Mouse (Mus musculus) megakaryocyte, embryonic 14.5 days (primary cell): ENCODE measurements around the gene Efr3b. TPM values are rescaled to one million over a fixed set of nuclear protein-coding genes. Genes with fewer than 3 reads are reported as not detected.

ENCODE experiments used
- H3K27me3 ChIP-seq: replicated peaks from 2 replicates; pipeline ENCODE3; 2012; ENCODE audit warnings: inconsistent platforms
- H3K36me3 ChIP-seq: replicated peaks from 2 replicates; pipeline ENCODE3; 2012; ENCODE audit warnings: low read length, inconsistent platforms, mixed read lengths
- H3K4me1 ChIP-seq: 2 replicates; pipeline ENCODE4 v1.6.1; 2012; ENCODE audit warnings: inconsistent platforms
- H3K4me3 ChIP-seq: replicated peaks from 2 replicates; pipeline ENCODE3; 2012; ENCODE audit warnings: moderate library complexity, mild to moderate bottlenecking, inconsistent platforms
- H3K9me3 ChIP-seq: 2 replicates; pipeline ENCODE4 v1.6.1; 2012; ENCODE audit warnings: inconsistent platforms
- FLI1 ChIP-seq: IDR thresholded peaks from 2 replicates; pipeline ENCODE4 v1.6.1; 2012; ENCODE audit warnings: low read length, inconsistent platforms, mixed read lengths
- GATA1 ChIP-seq: IDR thresholded peaks from 3 replicates; pipeline ENCODE4 v1.6.1; 2012; ENCODE audit warnings: mixed read lengths, low read length, inconsistent platforms, borderline replicate concordance
- polyA plus RNA-seq: library from polyadenylated mRNA; stranded (reverse); fragments of >175 nt; gene quantifications from 2 replicates; pipeline ENCODE4 v1.2.3, GENCODE M21; 2012; ENCODE audit warnings: low replicate concordance; ENCODE audit not compliant: insufficient read depth

Efr3b gene
- polyA plus RNA-seq, 1 experiment: 0.08 TPM

DNA sequence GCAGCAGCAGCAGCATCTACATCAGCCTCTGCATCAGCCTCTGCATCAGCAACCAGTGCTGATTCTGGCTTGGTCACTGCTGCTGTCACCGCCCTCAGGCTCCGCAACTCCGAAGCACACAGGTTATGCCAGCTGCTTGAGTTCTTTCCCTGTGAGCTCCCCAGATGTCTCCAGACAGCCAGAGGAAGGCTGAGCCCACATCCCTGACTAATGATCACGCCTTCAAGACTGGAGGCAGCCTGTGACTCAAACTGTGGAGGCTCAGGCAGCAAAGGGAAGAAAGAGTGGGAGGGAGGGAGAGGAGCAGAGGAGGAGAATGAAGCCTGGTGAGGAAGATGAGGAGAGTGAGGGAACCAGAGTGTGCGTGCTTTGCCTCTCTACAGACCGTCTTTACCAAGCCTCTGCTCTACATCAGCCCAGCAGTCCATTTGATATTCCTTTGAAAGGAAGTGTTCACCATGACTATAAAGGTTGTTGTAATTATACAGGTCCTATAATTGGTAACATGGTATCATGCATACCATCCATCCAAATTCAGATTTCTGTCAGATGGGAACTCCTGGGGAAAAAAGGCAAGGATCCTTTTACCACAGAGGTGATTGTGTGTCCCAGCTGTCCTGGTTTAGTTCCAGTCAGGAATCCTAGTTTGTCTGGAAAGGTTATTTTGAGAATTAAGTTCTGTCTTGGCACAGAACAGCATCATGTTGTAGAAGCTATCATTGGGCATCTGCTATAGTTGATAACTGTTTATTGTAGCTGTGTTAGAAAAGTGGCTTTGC is 28.2 kb upstream of the Efr3b start:
- TF ChIP-seq FLI1 (no peak), GATA1 (no peak)
- peaks cover 31% of the 10 kb centered on the region for H3K27me3 ChIP-seq
- peaks cover 8% of the 10 kb centered on the region; the same call in 1 of the 2 replicates for H3K4me1 ChIP-seq
- H3K9me3 ChIP-seq: no peaks in the 10 kb centered on the region
- H3K4me3 ChIP-seq: no peak overlapping the region
- H3K36me3 ChIP-seq: no peaks in the 10 kb centered on the region

DNA sequence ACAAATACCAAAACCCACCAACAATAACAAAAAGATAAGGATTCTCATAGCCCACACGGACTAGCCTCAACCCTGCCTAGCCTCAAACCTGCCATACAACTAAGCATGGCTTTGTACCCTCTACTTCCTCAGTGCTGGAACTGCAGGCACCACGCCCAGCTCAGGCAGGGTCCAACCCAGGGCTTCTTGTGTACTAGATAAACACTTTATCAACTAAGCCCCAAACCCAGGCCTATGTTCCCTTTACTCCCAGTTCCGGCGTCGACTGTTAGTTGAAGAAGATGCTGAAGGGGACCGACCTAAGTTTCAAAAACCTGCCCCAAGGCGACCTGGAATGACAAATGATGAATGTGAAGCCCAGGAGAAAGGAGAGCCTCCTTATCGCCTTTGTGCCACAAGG is 27.2 kb upstream of the Efr3b start:
- H3K4me3 ChIP-seq: no peak overlapping the region
- H3K27me3 ChIP-seq: peaks cover 25% of the 10 kb centered on the region
- peaks cover 8% of the 10 kb centered on the region; the same call in 1 of the 2 replicates for H3K4me1 ChIP-seq
- TF ChIP-seq FLI1 (no peak), GATA1 (no peak)
- H3K9me3 ChIP-seq: no peaks in the 10 kb centered on the region
- no peaks in the 10 kb centered on the region for H3K36me3 ChIP-seq

DNA sequence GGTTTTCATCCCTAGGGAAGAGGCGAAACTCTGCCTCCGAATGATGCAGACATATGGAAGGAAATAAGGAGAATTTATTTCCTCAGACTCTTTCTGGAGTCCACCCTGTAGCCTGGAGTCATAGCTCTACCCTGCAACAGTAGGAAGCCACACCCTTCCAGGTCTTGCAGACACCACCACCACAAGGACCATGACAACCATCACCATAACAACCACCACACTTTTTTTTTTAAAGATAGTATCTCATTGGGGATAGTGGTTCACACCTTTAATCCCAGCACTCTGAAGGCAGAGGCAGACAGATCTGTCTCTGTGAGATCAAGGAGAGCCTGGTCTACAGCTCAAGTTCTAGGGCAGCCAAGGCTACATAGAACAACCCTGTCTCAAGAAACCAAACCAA is 26.8 kb upstream of the Efr3b start:
- Histone ChIP-seq H3K36me3 (no peaks in the 10 kb centered on the region), H3K4me1 (peaks cover 9% of the 10 kb centered on the region), H3K4me3 (no peak overlapping the region), H3K27me3 (peaks cover 25% of the 10 kb centered on the region), H3K9me3 (no peaks in the 10 kb centered on the region)
- no peak for TF ChIP-seq GATA1
- TF ChIP-seq FLI1: no peak

DNA sequence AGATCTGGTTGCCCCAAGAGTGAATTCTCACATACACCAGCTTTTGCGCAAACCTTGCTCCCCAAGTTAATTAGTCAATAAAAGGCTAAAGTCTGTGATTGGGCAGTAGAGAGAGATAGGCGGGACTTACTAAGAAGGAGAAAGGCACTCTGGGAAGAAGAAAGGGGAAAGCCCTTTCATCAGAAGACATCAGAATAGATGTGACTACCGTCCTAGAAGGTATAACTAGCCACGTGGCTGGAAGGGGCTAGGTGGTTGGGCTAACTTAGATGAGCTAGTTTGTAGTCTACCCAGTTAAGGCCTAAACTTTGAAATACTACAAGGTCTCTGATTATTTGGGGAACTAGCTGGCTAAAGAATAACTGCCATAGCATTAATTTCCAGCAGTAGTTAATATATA is 21.0 kb upstream of the Efr3b start:
- Histone ChIP-seq H3K9me3 (no peaks in the 10 kb centered on the region), H3K4me3 (no peak overlapping the region), H3K36me3 (no peaks in the 10 kb centered on the region), H3K4me1 (peaks cover 8% of the 10 kb centered on the region), H3K27me3 (peaks cover 23% of the 10 kb centered on the region)
- TF ChIP-seq GATA1 (no peak), FLI1 (no peak)

DNA sequence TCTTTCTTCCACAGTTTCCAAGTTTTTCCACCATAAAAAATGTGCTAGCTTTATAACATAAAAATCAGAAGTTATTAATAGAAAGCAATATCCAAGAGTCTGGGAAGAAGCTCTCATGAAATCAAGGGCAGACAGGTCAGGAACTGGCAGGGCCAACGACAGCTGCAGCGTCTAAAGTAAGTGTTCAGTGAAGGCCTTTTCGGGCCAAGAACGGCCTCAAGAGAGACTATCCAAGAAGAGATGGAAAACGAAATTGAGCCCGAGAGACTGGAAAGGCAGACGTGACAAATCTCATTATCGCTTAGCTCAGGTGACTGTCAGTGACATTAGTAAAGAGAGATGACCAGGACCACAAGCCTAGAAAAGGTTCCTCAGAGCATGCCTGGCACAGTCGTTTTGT is 19.6 kb upstream of the Efr3b start:
- H3K27me3 ChIP-seq: peaks cover 25% of the 10 kb centered on the region
- TF ChIP-seq GATA1 (no peak), FLI1 (no peak)
- H3K9me3 ChIP-seq: no peaks in the 10 kb centered on the region
- H3K4me1 ChIP-seq: peaks cover 8% of the 10 kb centered on the region
- no peaks in the 10 kb centered on the region for H3K36me3 ChIP-seq
- no peak overlapping the region for H3K4me3 ChIP-seq

DNA sequence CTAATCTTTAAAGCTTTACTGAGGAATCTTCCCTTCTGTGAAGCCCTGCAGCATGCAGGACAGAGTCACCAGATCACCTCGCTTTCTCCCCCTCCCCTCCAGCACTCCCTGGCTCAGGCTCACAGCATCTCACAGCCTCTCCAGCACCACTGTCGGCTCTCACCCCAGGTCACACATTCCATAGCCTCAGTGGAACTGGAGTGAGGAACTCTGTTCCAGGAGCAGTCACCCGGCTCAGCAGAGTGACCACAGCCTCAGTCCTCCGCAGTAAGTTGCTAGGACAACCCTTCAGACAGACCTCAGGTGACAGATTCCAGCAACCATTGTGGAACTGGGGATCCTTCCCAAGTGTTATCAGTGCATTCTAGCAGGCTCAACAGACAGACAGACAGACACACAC is 16.1 kb upstream of the Efr3b start:
- H3K4me3 ChIP-seq: no peak overlapping the region
- no peaks in the 10 kb centered on the region for H3K4me1 ChIP-seq
- H3K27me3 ChIP-seq: peaks cover 30% of the 10 kb centered on the region
- no peaks in the 10 kb centered on the region for H3K9me3 ChIP-seq
- no peaks in the 10 kb centered on the region for H3K36me3 ChIP-seq
- TF ChIP-seq GATA1: no peak
- no peak for TF ChIP-seq FLI1

DNA sequence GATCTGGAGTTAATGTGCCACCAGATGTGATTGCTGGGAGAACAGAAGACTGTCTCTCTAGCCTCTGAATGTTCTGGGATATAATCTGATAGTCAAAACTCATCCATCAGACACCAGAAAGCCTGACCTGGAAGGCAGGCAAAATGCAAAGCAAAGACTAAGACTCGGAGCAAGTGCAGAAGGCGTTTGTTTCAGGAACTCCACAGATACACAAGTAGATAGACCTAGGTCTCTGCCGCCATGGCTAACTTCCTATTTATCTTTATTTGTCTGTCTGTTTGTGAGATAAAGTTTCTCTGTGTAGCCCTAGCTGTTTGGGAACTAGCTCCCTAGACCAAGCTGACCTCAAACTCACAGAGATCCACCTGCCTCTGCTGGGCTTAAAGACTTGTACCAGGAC is 14.9 kb upstream of the Efr3b start:
- TF ChIP-seq GATA1: no peak
- no peak for TF ChIP-seq FLI1
- Histone ChIP-seq H3K27me3 (peaks cover 36% of the 10 kb centered on the region), H3K36me3 (no peaks in the 10 kb centered on the region), H3K4me1 (no peaks in the 10 kb centered on the region; the same call in 1 of the 2 replicates), H3K4me3 (no peak overlapping the region), H3K9me3 (0 out of 2 replicates have a peak, but pooled peaks cover 2% of the 10 kb centered on the region)

DNA sequence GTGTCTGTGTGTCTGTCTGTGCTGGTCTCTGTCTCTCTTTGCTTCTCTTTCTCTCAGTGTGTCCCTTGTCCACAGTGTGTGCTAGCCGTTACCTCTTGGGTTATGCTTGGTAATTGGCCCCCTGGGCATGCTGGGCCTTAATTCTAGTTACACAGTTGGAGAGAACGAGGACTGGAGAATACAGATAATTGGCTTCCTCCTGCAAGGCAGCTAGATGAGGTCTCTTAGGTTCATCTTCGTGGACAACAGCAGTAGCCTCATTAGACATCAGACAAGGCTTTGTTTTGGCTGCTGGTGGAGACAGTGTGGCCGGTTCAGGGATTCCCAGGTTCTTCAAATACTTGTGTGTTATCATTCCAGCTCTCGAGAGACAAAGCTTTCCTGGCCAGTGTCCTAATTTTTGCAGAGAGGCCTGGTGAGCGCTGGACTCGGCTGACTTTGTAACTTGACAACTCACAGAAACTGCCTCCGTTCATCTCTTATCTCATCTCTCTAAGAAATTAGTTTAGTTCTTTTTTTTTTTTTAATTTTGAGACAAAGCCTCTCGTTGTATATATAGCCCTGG is 12.2 kb upstream of the Efr3b start:
- no peak overlapping the region for H3K4me3 ChIP-seq
- H3K36me3 ChIP-seq: no peaks in the 10 kb centered on the region
- 0 out of 2 replicates have a peak, but pooled peaks cover 2% of the 10 kb centered on the region for H3K9me3 ChIP-seq
- H3K27me3 ChIP-seq: peaks cover 46% of the 10 kb centered on the region
- TF ChIP-seq GATA1 (no peak), FLI1 (no peak)
- H3K4me1 ChIP-seq: peaks cover 5% of the 10 kb centered on the region

DNA sequence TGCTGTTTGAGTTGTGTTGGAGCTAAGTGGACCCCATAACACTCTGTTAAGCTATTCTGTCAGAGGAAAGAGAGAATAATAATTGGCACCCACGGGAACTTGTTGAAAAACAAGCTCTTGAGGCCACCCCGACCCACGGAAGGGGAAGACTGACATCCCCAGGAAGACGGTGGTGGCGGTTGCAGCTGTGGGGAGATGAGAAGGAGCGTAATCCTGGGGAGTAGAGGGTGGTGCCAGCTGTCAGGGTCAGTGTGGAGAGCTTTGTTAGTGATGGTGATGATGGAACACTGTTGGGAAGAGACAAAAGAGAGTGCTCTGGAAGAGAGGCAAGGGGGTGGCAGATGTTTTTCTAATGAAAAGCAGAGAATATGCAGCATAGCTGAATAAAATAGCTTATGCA is 9.3 kb upstream of the Efr3b start:
- H3K27me3 ChIP-seq: peaks cover 47% of the 10 kb centered on the region
- no peak for TF ChIP-seq GATA1
- TF ChIP-seq FLI1: no peak
- peaks cover 5% of the 10 kb centered on the region for H3K4me1 ChIP-seq
- H3K9me3 ChIP-seq: peaks cover 15% of the 10 kb centered on the region
- H3K4me3 ChIP-seq: no peak overlapping the region
- H3K36me3 ChIP-seq: no peaks in the 10 kb centered on the region

DNA sequence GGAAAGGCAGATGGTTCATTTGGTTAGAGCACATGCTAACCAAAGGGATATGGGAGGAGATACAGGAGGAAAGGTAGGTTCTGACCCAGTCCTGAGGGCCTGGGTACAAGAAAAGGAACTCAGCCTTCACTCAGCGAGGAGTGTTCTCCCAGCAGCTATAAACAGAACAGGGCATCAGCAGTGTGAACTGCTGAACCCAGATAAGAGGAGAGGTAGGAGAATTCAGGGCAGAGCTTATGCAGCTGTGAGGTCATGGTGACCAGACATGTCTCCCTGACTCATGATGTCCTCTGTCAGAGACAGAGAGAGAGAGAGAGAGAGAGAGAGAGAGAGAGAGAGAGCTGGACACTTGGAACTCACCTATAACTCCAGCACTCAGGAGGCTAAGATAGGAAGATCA is 7.3 kb upstream of the Efr3b start:
- peaks cover 62% of the 10 kb centered on the region for H3K27me3 ChIP-seq
- peaks cover 15% of the 10 kb centered on the region for H3K9me3 ChIP-seq
- H3K4me1 ChIP-seq: peaks cover 5% of the 10 kb centered on the region
- TF ChIP-seq GATA1: no peak
- TF ChIP-seq FLI1: no peak
- no peak overlapping the region for H3K4me3 ChIP-seq
- H3K36me3 ChIP-seq: no peaks in the 10 kb centered on the region
